Mouse (Mus musculus) cerebellum, postnatal 36 days (tissue): ENCODE data around the gene Cables2.

Source experiments
- DNase-seq, 2 experiments: peaks; one replicate each; pipeline ENCODE4 v3.0.0; 2021 to 2022; ENCODE audit warnings: mixed read lengths in 2 of 2

The Cables2 gene

DNA sequence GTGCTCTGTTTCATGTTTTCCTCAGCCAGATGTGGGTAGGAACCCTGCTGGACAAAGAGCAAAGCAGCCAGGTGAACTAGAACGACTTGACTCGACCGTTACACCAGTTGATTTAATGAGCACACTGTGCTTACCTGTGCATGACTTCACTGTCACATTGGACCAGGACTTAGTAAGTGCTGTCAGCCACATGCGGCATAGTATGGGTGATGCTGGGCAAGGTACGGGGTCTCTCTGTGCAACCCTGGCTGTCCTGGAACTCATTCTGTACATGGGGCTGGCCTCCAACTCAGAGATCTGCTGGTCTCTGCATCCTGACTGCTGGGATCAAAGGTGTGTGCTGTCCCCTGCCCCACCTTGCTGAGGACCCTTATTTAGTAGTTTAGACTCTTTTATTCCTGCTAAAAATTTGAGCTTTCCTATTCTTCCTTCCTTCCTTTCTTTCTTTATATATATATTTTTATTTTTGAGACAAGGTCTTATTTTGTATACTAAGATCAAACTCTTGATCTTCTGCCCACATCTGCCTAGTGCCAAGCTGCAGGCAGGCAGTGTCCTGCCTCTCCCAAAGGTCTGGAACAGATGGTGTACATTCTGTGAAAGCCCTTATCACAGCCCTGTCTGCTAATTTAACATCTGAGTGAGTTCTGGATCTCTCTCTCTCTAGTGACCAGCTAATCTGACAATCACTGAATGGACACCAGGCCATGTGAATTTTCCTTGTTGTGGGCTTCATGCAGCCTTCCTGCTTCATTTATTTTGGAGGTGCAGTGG lies 18.7 kb downstream of the Cables2 start:
- no peak for DNase-seq

DNA sequence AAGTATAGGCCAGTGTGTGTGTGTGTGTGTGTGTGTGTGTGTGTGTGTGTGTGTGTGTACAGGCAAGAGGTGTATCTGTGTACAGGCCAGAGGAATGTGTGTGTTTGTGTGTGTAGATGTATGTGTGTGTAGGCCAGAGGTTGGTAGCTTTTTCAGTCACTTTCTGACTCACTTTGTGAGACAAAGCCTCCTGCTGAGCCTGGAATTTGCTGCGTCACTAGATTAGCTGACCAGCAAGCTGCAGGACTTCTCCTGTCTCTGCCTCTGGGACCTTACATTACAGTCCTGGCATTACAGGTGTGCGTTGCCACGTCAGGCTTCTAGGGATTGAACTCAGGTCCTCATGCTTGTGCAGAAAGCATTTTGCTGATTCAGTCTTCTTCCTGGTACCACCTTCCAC lies 21.5 kb downstream of the Cables2 start:
- DNase-seq = no peak

DNA sequence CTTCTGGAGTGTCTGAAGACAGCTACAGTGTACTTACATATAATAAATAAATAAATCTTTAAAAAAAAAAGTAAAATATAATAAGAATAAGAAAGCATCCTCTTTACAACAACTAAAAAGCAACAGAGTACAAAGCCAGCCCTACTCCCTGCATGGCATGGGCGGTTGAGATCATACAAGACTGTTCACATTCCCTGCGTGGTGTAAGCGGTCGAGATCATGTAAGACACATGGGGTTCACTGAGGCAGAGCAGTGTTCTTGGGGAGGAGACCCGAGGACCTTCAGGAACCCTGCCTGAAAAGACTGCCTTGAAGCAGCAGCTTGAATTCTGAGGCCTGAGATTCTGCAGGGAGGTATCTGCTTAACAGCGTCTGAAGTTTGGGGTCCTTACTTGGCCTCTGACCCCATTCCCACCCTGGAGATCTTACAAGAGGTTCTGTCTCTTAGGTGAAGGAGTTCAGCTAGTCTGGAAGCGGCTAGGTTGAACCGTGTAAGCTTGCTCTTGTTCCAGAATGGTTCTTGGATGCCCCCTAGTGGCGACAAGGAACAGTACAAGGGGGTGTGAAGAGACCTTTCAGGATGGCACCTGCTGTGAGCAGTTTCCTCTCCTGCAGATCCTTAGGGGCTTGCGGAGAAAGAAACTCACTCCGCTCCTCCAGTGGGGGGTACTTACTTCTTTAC lies 22.2 kb downstream of the Cables2 start:
- DNase-seq = peak; percentile 76 to 84

DNA sequence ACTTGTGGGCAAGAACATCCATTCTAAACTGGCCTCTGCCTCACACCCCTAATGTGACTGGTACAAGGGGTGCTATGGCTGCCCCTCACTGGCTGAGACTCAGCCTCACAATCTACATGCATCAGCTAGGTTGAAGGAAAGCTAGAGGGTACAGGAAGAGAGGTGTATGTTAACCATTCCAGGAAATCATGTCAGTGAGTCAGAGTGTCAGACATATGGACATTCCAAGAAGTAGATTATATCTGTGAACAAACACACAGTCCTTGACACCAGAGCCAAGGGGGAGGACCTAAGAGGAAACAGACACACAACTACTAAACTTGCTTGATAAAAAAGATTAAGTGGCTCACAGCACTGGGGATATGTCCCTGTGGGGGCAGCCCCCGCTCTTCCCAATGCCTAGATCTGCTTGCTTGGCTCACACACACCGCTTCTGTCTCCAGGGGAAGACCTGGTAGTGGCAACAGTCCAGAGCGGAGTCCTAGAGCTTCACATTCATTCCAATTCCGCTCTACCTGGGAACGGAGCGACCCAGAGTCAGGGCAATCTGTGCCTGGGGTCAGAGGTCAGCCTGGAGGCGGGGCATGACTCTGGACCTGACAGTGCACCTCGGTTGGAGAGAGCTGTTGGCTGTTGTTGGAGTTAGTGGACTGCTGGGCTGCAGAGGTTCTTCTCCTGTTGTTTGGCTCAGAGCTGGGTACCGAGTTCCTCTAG lies 24.2 kb downstream of the Cables2 start:
- DNase-seq = no peak

DNA sequence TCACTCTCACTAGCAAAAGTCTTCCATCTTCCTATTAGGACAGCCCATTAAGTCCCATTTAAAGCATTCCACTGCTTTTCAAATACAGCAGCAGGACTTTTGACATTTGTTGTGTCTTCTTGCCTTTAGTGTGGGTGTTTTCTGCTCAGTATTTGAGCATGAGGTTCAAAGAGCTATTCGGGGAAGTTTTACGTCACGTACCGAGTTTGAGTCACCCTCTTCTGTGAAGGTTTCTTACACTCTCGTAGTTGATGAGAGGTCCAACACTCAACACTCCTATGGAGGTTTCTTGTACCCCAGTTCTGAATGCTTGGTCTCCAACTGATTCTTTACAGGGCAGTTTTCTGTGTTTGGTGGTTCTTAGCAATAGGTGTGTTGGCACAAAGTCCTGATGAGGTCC lies 25.4 kb downstream of the Cables2 start:
- no peak for DNase-seq

DNA sequence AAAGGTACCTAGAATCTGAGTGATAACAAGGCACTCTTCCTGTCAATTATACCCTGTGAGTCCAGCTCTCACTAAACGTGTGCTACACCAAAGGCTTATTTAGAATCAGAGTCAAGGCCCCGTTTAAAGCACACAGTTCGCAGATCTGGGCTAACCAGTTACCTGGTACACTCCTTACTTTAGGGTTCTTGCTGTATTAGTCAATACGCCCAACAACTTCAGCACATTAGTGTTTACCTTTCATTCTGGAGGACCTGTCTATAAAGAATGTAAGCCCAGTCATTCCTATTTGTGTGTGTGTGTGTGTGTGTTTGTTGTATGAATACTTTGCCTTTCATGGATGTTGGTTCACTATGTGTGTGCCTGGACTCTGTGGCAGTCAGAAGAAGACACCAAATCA lies 30.2 kb downstream of the Cables2 start:
- no peak for DNase-seq

DNA sequence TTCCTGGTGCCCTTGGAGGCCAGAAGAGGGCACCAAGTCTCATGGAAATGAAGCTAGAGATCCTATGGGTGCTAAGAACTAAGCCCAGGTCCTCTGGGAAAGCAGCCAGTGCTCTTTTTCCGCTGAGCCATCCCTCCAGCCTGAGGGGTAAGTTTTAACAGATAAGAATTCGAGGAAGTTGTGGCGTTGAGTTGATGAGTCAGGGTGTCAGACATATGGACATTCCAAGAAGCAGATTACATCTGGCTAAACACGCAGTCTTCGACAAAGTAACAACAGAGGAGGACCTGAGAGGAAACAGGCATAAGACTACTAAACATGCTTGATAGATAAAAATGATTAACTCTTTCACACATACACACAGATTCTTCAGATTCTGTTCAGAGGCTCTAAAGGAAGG lies 34.7 kb downstream of the Cables2 start:
- DNase-seq = no peak

DNA sequence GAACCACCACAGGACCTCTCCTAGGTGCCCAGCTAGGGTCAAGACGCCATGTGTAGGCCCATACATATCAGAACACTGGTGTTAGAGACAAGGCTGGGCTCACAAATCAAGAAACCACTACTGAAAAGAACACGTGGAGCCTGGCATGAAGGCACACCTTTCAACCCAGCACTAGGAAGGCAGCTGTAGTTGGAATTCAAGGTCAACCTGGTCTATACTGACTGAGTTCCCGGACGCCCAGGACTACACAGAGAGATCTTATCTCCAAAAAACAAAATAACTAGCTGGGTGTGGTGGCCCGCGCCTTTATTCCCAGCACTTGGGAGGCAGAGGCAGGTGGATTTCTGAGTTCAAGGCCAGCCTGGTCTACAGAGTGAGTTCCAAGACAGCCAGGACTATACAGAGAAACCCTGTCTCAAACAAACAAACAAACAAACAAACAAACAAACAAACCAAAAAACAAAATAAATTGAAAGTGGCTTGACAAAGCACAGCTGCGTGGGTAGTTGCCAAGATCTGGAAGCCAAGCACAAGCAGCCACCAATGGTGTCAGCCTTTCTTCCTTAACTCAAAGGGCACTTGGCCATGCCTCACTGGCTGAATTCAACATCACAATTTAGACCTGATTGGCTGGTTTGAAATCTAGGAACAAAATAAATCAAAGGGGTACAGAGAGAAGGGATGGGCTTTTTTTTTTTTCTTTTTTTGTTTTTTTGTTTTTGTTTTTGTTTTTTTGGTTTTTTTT lies 35.5 kb downstream of the Cables2 start:
- no peak for DNase-seq

DNA sequence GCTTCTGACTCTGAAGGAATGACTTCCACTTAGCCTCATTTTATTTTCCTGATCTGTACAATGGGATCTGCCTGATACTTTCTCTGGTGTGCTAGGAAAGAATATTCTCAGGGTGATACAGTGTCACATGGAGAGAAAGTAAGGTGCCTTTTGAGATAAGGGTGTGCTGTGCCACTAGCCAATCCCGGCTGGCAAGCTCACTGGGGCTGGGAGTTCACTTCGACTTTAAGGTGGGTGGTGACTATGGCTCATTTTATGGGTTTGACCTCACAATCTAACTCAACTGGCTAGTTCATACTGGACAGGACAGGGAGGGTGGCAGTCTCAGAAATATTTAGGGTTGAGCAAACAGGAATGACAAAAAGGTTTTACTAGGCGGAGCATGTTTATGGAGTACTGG lies 36.4 kb downstream of the Cables2 start:
- no peak for DNase-seq

DNA sequence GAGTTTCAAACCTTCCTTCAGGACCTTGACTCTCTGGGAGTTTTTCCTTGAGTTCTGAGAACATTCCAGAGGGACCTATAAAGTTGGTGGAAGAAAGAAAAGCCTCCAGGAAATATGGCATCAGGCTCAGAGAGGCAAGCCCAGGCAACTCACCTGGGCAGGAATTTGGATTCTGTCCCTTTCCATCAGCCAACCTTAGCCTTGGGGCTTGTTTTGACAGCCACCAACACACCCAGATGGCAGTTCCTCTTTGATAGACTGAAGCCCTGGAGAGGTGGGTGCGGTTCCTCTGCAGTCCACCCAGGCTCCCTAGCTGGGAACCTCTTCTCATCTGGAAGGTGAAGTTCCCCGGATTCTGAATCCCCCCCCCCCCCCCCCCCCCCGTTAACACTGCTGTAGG lies 36.8 kb downstream of the Cables2 start:
- DNase-seq = no peak

DNA sequence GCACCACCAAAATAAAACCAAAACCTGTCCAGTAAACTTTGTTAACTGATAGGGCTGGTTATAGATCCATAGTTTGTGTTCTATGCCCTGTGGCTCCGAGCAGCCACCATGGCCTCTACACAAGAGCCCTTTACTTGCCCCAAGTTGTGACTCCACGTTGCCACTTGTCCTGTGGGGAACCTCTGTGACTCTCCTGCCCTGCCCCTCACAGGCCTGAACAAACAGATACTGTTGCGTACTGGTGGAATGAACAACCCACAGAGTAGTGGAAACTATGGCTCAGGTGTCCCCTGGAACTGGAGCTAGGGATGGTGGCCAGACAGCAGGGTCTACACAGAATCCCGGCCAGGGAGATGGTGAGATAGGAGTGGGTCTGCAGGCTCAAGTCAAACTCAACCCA lies 37.5 kb downstream of the Cables2 start:
- no peak for DNase-seq

DNA sequence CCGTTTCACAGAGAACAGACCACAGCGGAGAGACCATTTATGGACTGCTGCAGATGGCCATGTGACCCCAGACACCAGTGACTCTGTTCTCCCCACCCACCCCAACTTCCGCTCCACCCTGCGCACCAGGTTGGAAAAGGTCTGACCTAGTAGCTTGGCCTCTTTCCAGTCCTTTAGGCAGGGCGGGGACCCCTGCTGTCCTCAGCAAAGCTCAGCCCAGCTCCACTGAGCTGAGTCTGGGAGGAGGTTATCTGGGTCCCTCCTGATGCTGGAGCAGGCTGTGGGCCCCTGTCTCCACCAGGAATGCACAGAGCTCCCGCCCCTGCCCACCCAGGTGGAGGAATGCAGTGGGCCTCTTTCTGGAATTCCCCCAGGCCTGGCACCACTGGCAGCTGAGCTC lies 38.3 kb downstream of the Cables2 start:
- DNase-seq = no peak

DNA sequence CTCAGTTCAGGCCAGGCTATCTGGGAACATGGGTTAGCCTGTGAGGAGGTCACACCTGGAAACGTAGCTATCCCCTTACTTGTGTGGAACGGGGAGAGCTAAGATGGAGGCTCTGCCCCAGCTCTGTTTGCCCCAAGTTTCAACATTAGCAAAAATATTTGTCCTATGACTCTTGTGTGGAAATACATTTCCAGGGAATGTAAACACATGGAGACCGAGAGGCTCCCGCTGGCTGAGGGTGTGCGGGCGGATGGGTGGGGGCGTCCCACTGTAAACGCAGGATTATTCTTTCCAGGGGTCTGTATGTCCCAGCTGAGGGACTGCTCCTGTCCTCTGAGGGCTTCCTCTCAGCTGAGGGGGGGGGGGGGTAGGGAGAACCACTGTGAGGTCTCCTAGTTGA lies 38.9 kb downstream of the Cables2 start:
- no peak for DNase-seq

DNA sequence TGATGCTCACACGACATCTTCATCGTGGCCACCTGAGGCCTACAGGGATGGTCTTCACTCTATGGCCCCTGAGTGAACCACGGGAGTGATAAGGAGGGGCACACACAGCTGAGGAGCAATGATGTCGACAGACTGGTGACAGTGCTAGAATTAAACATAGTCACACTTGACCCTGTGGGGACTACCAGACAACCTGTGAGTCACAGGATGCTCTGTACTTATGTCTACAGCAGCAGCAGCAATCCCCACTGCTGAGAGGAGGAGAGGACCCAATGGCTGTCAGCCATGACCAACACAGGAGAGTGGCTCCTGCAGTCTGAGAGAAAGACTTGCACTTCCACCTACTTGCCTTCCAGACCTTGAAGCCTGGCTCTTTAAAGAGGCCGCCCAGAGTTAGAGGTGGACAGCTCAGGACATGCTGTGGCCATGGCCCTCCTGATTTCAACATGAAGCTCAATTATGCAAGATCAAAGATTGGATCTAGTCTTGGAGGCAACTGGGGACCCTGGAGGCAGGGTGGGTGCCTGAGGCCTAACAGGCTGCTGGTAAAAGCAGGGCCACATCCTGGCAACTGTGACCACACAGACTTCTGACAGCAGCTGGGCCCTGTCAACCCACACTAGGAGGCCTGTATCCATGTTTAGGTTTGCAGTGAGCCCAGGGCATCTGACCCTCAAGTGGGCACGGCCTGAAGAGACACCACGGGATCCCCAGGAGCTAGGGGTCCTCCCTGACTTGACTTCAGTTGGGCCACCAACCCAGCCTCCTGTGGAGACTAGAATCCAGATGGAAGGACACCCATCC lies 40.0 kb downstream of the Cables2 start:
- no peak for DNase-seq

DNA sequence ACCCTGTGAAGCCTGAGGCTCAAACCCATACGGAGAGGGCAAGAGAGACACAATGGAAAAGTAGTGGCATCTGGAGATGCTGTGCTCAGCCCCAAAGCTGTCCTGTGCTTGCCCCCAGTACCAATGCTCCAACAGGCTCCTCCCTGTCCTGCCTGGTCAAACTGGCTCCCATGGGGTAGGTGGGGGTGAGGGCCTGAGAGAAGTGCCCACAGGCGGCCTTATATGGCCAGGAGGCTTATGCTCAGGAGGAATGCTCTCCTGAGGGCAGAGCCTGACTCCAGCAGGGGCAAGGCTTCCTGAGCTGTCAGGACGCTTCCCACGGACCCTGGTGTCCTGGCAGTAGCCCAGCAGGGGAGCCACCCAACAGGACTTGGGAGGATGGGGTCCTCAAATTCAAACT lies 42.8 kb downstream of the Cables2 start:
- DNase-seq = no peak

DNA sequence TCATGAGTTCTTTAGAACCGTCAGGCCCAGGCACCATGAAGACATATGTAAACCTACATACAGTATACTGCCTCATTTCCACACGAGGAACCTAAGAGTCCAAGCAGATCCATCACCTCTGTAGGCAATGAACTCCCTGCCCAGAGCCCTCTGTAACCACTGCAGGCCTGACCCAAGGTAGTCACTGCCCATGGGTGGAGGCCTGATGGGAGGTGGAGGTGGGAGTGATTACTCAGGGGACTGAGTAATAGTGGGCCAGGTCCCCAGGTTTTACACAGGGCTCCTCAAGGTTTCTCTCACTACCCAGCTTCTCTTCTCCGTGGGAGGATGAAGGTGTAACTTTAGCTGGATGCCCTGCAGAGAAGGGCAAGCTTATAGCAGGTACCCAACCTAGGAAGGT lies 44.2 kb downstream of the Cables2 start:
- DNase-seq = no peak

DNA sequence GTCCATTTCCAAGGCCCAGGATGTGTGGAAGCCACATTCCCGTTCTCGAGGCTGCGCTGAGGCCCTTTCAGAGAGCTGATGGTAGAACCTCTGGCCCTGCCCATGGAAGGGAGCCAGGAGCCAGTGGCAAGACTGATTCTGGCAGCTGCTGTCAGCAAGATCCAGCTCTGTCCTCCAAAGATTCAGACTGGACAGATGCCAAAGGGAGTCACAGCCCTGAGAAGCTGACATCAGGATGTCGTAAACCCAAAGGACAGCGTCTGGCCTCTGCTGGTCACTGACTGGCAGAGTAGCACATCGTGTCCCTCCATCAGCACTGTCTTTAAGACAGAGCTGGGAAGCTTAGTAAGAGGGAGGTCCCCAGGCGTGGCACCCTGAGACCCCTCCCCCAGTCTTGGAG lies 44.7 kb downstream of the Cables2 start:
- DNase-seq = no peak

DNA sequence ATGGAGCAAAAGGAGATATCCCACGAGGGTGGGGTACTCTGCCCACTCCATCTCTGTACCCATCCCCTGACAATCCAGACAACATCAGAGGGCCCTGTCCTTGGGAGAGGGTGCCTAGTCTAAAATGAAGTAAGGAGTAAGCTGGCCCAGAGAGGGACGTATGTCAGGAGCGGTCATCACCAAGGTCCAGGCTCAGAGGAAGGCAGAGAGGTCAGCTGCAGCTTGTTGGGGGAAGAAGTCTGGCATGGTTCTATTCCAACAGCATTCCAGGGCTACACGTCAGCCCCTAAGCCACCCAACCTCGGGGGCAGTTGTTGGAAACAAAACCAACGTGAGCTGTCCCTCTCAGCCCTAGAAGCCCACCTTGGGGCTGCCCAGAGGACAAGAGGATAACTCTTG lies 45.2 kb downstream of the Cables2 start:
- no peak for DNase-seq

DNA sequence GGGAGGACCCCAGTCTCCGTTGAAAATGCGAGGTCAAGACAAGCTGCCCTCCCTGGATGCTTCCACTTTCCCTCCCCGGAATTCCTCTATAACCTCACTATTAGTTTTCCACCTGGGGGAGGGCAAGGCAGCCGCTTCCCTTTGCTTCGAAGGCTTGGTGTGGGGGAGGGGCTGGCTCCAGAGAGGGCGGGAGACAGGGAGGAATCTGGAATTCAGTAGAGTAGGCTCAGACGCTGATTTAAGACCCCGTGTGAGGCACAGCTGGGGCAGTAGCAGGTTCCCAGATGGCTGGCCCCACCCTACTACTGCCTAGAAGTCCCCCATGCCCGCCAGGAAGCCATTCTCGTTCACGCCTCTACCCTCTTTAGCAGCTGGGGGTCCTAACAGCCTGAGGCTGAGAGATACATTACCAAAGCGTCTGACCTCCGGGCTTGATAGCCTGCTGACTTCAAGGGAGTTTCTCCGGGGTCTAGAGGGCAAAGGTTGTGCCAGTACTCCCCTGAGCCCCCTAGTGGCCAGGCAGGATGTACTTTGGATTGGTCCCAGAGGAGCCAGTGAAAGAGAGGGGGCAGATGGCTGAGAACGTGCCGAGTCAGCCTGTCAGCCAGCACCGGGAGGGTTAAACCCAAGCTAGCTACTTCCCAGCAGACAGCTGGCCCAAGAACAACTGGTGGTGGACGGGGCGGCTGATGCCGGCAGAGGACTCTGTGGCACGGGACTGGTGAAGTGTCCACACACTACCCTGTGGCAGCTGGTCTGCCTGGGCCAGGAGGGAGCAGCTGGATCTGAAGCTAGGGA lies 45.8 kb downstream of the Cables2 start:
- DNase-seq = peak; percentile 31 to 38

DNA sequence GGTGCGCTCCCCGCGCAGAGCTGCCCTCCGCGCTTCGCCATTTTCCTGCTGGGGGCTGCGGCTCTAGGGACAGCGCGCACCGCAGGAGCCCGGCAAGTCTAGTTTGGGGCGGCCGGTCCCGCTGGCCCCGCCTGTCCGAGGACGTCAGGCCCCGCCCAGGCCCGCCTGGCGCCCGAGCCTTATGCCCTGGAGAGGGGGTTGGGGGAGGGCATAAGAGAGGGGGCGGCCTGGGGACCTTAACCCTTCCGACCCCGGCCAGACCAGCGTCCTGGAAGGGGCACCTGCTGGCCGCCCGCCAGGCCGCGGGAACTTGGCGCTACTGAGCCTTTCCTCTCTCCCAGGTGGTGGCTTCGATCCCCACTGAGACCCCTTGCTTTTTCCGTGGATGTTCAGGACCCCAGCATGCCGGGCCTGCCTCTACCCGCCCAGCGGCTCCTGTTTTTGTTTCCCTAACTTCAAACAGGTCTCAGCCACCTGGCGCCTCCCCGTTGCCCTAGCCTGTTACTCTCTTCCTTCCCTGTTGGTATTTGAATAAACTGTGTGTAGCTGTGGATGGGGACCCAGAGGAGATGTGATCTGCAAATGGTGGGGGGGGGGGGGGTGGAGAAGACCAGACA lies 47.4 kb downstream of the Cables2 start, which contains the start of gene Lama5:
Gene Lama5 (minus strand): TSS at position 98 of the 617 bp plus-strand sequence.
- peak; percentile 20 to 30 for DNase-seq
